Mouse (Mus musculus) adrenal gland, adult (tissue): Measurements from ENCODE around the gene Gpt2.

Experiments
- DNase-seq, 2 experiments: peaks; one replicate each; pipeline ENCODE4 v3.0.0; 2022 to 2023; ENCODE audit warnings: low spot score in 1 of 2; ENCODE audit not compliant: inconsistent age in 2 of 2

Gpt2 gene

GRCm38 (mm10) chr8:85482427-85482826 is 9.9 kb upstream of the Gpt2 start:
- DNase-seq: no peak

- peak in 1 of 2 experiments; percentile 42 for DNase-seq
Observed at GRCm38 (mm10) chr8:85487906-85488620, 4.3 kb upstream of the Gpt2 start.

DNA sequence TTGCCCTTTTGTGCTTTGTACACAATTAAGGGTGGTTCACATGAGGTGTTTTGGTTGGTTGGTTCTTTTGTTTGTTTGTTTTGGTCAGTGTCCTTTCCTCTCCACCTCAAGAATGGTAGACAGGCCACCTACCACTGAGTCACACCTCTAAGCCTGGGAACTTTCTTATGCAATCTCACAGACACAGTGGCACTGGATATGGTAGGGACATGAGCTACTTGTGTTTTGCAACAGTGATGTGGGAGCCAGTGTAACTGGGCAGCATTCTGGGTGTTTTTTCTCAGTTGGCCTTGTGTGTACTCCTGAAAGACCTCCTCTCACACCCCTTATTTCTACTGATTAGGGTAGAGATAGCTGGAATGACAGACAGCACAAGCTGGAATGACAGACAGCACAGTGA is 3.7 kb upstream of the Gpt2 start:
- peak in 1 of 2 experiments; percentile 70 for DNase-seq

DNA sequence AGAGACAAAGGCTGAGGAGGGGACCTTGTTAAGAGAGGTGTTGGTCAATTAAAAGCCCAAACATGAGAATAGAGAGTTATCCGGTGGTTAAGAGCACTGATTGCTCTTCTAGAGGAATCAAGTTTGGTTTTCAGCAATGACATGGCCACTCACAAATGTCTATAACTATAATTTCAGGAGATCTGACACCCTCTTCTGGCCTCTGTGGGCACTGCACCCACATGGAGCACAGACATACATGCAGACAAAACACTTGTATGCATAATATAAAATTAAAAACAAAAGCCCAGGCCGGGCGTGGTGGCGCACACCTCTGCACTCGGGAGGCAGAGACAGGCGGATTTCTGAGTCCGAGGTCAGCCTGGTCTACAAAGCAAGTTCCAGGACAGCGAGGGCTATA is 2.8 kb upstream of the Gpt2 start:
- no peak for DNase-seq

GRCm38 (mm10) chr8:85492940-85493931 is 860 bp downstream of the Gpt2 start:
- DNase-seq: peak; percentile 41 to 59

DNA sequence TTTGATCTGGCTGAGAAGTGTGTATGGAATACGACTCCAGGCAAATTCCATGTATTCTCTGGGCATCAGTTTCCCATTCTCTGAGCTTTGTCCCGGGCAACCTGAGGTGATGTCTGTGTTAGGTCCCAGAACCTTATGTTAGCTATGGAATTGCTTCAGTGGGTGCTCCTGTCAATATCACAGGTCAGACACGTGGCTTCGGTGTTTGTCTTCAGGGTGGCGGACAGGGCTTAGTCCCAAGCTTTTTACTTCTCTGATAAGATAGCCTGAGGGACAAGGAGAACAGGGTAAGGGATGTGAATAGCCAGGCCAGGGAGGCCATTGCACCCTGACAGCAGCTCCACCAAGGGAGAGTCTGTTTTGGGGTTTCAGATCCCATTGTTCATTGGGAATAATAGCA is 3.7 kb downstream of the Gpt2 start:
- DNase-seq: no peak

DNA sequence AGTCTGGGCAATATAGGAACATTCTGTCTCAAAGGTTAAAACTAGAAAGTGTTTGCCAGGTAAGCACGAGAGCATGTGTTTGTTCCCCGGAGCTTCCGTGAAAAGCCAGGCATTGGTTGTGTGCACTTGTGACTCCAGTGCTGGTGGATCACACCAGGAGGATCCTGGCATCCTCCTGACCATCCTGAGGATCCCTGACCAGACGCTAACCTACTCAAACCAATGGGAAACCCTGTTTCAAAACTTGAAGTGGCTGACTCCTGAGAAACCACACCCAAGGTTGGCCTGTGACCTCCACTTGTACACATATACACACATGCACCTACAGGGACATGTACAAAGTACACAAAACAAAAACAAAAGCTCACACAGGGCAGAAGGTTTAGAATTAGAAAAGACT is 4.4 kb downstream of the Gpt2 start:
- DNase-seq: no peak

GRCm38 (mm10) chr8:85498577-85498976 is 6.2 kb downstream of the Gpt2 start:
- no peak for DNase-seq

DNA sequence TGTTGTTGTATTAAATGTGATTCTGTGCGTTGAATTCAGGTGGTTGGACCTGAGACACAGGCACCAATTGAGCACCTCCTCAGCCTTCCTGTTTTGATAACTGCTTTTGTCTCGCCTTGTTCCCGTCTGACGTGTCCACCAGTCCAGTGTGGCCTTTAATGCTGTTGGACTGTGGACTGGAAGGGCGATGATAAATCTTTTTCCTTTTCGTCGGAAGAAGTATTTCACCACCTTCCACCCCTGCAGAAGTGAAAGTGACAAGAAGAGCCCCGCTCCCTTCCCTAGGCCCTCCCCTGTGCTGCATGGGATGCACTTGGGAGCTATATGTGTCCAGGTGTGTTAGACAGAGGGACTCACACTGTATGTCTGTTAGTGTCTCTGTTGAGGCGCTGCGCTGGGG is 8.1 kb downstream of the Gpt2 start:
- no peak for DNase-seq

DNA sequence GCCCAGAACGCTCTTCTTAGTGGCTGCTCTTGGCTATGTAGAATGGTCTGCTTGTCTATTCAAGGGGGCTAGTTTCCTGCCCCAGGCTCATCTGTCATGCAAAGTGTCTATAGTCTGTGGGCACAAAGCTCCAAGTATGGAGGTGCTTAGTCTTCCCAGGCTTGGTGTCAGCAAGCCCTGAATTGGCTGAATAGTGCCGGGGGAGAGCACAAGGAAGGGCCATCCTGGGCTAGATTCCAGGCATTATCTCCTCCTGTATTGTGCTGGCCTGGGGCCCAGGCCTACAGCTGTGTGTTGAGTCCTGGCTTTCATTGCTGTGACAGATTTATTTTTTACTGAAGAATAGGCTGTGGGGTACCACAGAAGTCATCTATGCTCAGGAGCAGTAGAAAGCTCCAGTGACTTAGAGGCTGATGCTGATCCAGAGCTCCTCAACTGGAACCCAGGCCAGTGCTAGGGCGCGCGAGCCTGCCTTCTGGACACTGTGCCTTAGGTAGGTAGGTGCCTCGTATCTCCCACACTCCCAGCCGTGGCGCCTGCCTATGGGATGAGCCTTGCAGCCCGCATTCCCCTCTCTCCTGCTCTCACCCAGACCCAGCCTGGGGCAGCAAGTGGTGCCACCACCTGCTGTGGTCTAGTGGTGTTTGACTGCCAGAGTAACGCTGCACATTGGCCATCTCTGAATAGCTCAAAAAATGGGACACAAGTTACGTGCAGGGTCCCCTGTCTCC is 8.7 kb downstream of the Gpt2 start:
- no peak for DNase-seq

DNA sequence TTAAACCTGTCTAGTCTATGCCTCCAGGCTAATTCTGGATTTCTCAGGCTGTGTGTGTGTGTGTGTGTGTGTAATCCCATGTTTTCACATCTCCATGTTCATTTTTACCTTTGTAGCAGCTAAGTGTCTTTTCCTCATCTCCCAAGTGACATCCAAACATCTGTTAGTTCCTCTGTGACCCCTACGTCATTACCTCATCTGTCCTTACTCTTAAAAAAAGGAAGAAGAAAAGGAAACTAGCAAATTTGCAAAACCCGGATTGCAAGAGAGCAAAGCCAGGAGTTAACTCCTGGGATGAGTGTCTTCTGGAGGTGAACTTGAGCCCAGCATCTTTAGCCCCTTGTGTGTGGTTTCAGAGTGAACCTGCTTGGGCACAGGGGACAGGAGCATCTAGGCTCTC is 10.0 kb downstream of the Gpt2 start:
- DNase-seq: no peak

DNA sequence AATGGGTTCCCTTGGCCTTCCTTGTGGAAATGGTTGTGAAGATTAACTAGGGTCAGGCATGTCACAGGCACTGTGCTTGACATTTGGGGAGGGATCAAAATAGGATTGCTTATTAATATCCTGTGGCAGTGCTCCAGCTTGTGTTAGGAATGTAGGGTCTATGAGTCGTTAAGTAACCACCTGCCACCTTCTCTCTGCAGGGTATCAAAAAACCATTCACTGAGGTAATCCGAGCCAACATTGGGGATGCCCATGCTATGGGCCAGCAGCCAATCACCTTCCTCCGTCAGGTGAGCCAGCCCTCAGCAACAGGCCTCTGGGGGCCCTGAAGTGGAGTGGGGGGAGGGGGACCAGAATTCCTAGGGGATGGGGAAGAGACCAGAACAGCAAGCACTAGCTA is 10.7 kb downstream of the Gpt2 start:
- no peak for DNase-seq

- no peak for DNase-seq
Observed at GRCm38 (mm10) chr8:85504704-85505103, 12.3 kb downstream of the Gpt2 start.

- DNase-seq: no peak
Observed at GRCm38 (mm10) chr8:85506620-85507019, 14.2 kb downstream of the Gpt2 start.

DNA sequence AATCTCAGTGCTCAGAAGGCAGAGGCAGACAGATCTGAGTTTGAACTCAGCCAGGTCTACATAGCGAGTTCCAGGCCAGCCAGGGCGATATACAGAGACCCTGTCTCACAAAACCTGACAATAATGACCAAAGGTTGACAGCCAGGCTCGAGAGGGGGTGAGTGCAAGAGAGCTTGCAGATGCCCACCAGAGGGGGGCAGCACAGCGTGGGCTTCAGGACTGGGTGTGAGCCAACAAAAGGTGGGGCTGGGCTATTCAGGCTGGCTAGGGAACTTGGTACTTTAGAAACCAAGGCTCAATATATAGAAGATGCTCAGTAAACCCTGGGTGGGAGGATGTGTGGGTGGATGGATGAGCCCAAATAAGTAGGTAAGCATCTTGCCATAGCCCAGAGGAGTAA is 16.3 kb downstream of the Gpt2 start:
- no peak for DNase-seq

DNA sequence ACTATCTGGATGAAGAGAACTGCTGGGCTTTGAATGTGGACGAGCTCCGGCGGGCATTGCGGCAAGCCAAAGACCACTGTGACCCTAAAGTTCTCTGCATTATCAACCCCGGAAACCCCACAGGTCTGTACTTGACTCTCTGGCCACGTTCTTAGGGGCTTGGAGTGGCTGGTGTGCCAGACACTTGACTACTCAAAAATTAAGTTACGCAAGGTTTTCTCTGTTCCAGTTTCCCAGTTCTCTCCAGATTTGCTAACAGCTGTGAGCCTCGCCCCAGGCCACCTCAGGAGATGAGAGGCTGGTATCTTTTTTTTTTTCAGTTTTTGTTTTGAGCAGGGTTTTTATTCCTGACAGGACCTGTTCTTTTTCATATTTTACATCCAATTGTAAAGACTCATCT is 19.9 kb downstream of the Gpt2 start:
- no peak for DNase-seq

DNA sequence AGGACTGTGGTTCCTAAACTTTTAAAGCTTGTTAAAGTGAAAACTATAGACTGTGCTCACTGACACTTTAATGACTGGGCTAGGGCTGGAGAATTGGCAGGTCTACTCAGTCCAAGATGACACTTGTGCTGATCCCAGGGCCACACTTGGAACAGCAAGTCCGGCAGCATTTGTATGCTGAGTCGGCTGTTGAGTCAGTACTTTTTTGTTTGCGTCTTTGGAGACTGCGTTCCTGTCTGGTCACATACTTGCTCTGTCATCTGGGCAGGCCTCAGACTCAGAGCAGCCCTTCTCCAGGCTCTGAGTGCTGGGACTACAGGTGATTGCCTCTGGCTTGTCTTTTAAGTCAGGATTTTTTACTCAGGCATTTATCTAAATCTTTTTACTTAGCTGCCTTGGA is 20.9 kb downstream of the Gpt2 start:
- peak; percentile 53 to 62 for DNase-seq

DNA sequence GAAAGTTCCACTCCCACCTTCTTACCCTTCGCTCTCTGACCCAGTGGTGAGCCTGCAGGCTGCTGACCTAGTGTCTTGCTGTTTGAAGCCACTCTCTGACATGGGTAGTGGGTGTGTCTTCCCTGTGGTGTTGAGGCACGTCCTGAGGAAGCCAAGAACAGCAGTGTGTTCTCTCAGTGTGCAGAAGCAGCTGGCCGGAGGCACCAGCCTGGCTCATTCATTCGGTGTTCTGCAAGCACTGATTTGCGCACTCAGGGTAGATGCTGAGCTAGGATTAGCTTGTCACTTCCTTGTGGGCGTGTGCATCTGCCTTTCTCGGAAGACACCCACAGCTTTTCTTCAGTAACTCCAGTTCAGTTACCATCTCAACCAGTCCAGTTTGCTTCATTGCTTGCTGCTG is 23.0 kb downstream of the Gpt2 start:
- DNase-seq: no peak

DNA sequence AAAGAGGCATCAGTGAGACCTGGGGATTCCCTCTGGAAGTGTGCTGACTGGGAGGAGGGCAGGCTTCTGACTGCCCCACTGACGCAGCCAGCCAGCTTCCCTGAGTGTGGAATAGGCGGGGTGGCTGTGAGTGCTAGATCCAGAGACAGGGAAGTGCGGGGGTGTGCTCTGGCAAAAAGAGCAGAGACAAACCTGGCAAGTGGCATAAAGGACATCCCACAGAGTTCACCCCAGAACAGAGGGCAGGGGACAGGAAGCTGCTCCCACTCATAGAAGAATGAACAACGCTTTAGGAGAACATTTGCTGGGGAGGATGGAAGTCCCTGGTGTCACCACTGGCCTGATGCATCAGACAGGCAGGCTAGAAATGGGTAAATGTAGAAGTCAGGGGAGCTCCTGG is 25.0 kb downstream of the Gpt2 start:
- DNase-seq: no peak

GRCm38 (mm10) chr8:85517956-85518355 is 25.6 kb downstream of the Gpt2 start:
- no peak for DNase-seq

GRCm38 (mm10) chr8:85520586-85520985 is 28.2 kb downstream of the Gpt2 start:
- no peak for DNase-seq

DNA sequence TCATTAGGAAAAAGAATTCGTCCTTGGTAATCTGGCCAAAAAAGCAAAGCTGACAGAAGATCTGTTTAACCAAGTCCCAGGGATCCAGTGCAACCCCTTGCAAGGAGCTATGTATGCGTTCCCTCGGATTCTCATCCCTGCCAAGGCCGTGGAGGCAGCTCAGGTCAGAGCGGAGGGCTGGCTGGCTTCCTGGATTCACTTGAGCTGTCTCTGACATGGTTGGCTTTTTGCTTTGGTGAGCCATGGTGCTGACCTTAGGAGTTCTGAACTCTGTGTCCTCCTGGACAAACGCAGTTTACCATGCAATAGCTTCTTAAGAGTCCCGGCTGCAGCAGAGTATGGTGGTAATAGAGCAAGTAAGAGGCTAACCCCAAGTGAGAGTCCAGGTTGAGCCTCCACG is 29.0 kb downstream of the Gpt2 start:
- peak; percentile 75 to 77 for DNase-seq
